Mouse (Mus musculus) megakaryocyte, embryonic 14.5 days (primary cell): Measurements from ENCODE around the gene Micu1.

ENCODE experiments used
- FLI1 ChIP-seq: IDR thresholded peaks from 2 replicates; pipeline ENCODE4 v1.6.1; 2012; ENCODE audit warnings: low read length, inconsistent platforms, mixed read lengths
- GATA1 ChIP-seq: IDR thresholded peaks from 3 replicates; pipeline ENCODE4 v1.6.1; 2012; ENCODE audit warnings: mixed read lengths, low read length, inconsistent platforms, borderline replicate concordance

DNA sequence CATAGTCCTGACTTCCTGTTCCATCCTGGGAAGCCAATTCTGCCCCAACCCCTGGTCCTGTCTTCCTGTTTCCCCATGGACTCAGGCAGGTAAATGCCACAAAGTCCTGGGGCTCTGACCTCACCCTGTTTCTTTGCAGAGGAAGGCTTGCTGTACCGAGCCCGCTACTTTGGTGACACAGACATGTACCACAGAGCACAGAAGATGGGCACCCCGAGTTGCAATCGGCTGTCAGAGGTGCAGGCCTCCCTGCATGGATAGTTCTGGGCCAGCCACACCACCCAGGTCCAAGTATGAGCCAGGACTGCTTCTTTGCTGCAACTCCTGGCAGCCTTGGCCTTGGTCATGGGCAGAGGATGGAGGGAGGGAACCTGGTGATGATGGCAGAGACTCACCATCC lies 193.9 kb downstream of the Micu1 start:
- TF ChIP-seq GATA1: no peak
- TF ChIP-seq FLI1: no peak
